Mouse (Mus musculus): ENCODE results near the gene Zfp366.

DNA sequence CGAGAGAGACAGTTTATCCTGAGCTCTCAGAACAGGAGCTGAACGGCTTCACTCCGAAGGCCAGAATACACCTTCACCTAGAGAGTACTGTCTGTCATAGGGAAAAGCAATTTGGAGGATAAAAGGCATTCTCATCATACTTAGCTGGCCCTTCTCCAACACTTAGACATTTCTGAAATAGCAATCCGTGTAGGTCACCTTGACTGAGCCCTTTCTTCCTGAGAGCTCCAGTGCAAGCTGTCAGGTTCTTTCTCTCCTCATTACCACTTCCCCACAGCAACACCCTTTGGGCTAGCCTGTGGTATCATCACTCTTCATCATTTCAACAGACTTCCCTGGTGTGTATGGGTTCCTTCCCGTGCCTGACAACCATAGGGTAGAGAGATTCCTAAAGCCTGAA lies 52.5 kb downstream of the Zfp366 start:
- no peak for TF ChIP-seq CTCF (IDR thresholded peaks at IDR 0.05; ENCODE audit: control insufficient read depth, insufficient read depth, insufficient read length)
- no peak for TF ChIP-seq USF1 (IDR thresholded peaks at IDR 0.05; ENCODE audit: low read depth)
- TF ChIP-seq FOSL1 (IDR thresholded peaks at IDR 0.05; ENCODE audit: insufficient read depth, low read length, poor library complexity, severe bottlenecking), result no peak
- no peak for TF ChIP-seq MYOG (IDR thresholded peaks at IDR 0.05; ENCODE audit: control insufficient read depth, extremely low read depth, insufficient read length)
- TF ChIP-seq MYOD1 (IDR thresholded peaks at IDR 0.05; ENCODE audit: control insufficient read depth, insufficient read length, low read depth), result no peak
- no peak for TF ChIP-seq MAX (IDR thresholded peaks at IDR 0.05)
- TF ChIP-seq CEBPB (IDR thresholded peaks at IDR 0.05; ENCODE audit: low read depth), result no peak
